Mouse (Mus musculus): Measurements from ENCODE around the gene Dad1.

The Dad1 gene

GRCm38 (mm10) chr14:54253741-54254291, at the start of gene Dad1, which contains the start of gene Abhd4:
Dad1 (minus strand) TSS chr14:54254104.
Abhd4 (plus strand) TSS chr14:54254188.
- peak; percentile 90 for DNase-seq (ENCODE audit: low spot score)

- DNase-seq (ENCODE audit: low spot score): no peak
Observed at GRCm38 (mm10) chr14:54300676-54301075, 46.8 kb upstream of the Dad1 start.

- no peak for DNase-seq (ENCODE audit: low spot score)
Observed at GRCm38 (mm10) chr14:54300136-54300535, 46.2 kb upstream of the Dad1 start.

- no peak for DNase-seq (ENCODE audit: low spot score)
Observed at GRCm38 (mm10) chr14:54284839-54285238, 30.9 kb upstream of the Dad1 start, which contains the start of gene Olfr49. Olfr49 (minus strand) TSS chr14:54284939.

GRCm38 (mm10) chr14:54276446-54276845, 22.5 kb upstream of the Dad1 start:
- DNase-seq (ENCODE audit: low spot score): no peak

GRCm38 (mm10) chr14:54272696-54273095, 18.8 kb upstream of the Dad1 start:
- DNase-seq (ENCODE audit: low spot score): no peak

GRCm38 (mm10) chr14:54271976-54272606, 18.2 kb upstream of the Dad1 start:
- DNase-seq (ENCODE audit: low spot score): no peak

- no peak for DNase-seq (ENCODE audit: low spot score)
Observed at GRCm38 (mm10) chr14:54270413-54270812, 16.5 kb upstream of the Dad1 start.

GRCm38 (mm10) chr14:54269566-54269965, 15.7 kb upstream of the Dad1 start:
- no peak for DNase-seq (ENCODE audit: low spot score)

GRCm38 (mm10) chr14:54267966-54268365, 14.1 kb upstream of the Dad1 start:
- no peak for DNase-seq (ENCODE audit: low spot score)

GRCm38 (mm10) chr14:54265951-54266350, 12.0 kb upstream of the Dad1 start:
- no peak for DNase-seq (ENCODE audit: low spot score)

GRCm38 (mm10) chr14:54265093-54265492, 11.2 kb upstream of the Dad1 start:
- no peak for DNase-seq (ENCODE audit: low spot score)

GRCm38 (mm10) chr14:54264231-54264630, 10.3 kb upstream of the Dad1 start:
- DNase-seq (ENCODE audit: low spot score): no peak

- DNase-seq (ENCODE audit: low spot score): no peak
Observed at GRCm38 (mm10) chr14:54263099-54263498, 9.2 kb upstream of the Dad1 start.

GRCm38 (mm10) chr14:54262622-54263021, 8.7 kb upstream of the Dad1 start:
- no peak for DNase-seq (ENCODE audit: low spot score)

- DNase-seq (ENCODE audit: low spot score): no peak
Observed at GRCm38 (mm10) chr14:54261386-54261785, 7.5 kb upstream of the Dad1 start.

GRCm38 (mm10) chr14:54260196-54260595, 6.3 kb upstream of the Dad1 start:
- no peak for DNase-seq (ENCODE audit: low spot score)

GRCm38 (mm10) chr14:54259722-54260085, 5.8 kb upstream of the Dad1 start:
- no peak for DNase-seq (ENCODE audit: low spot score)

GRCm38 (mm10) chr14:54259003-54259721, 5.3 kb upstream of the Dad1 start:
- peak; percentile 61 for DNase-seq (ENCODE audit: low spot score)

- no peak for DNase-seq (ENCODE audit: low spot score)
Observed at GRCm38 (mm10) chr14:54258131-54258670, 4.3 kb upstream of the Dad1 start.

- DNase-seq (ENCODE audit: low spot score): no peak
Observed at GRCm38 (mm10) chr14:54254670-54255202, 832 bp upstream of the Dad1 start.

- no peak for DNase-seq (ENCODE audit: low spot score)
Observed at GRCm38 (mm10) chr14:54250122-54250521, 3.8 kb downstream of the Dad1 start.

- DNase-seq (ENCODE audit: low spot score): no peak
Observed at GRCm38 (mm10) chr14:54249326-54249725, 4.6 kb downstream of the Dad1 start.
